Mouse (Mus musculus) kidney, adult 9 months (tissue): ENCODE measurements around the gene Ptprd.
A peak's percentile ranks its signal among the peaks of the same experiment; 100 is the strongest.
"Not testable (repeated sequence)": the region's sequence is repeated elsewhere in the genome, so short reads cannot be mapped to it uniquely, and the experiment has no call there.

Experiments used
- DNase-seq: peaks from one replicate; pipeline ENCODE4 v3.0.0; 2022

The Ptprd gene

DNA sequence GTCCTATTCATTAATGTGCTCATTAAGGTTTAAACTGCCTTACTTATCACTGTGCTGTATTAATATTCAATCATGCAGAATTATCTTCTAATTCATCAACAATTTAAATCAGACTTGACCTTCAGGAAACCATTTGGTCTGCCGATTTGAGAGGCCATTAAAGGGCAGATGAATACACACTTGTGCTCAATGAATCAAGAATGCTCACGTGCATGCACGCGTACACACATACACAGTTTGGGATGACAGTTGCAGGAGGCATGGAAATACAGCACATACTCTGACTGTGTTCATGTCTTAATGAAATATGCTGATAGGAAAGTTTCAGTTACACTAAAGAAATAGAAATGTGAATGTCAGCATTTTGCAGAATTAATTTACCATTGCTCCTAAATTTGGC is 2066.8 kb downstream of the Ptprd start:
- no peak for DNase-seq

DNA sequence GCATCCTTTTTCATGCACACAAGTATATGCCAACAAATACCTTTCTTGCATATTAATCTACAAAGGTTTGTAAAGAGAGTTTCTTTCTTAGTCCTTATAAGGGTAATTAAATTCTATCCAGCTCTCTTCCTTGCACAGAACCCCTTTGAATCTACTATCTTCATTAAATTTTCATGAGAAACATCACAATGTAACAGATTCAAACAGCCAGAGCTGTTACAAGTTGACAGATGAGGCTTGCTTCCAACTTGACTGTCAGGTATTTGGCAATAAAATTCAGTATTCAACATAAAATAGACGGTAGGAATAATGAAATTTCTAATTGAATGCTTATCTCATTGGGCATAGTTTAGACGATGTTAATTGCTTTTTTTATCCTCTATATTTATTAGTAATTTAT is 2067.4 kb downstream of the Ptprd start:
- no peak for DNase-seq

GRCm38 (mm10) chr4:76137901-76138300 is 2073.9 kb downstream of the Ptprd start:
- DNase-seq: no peak

DNA sequence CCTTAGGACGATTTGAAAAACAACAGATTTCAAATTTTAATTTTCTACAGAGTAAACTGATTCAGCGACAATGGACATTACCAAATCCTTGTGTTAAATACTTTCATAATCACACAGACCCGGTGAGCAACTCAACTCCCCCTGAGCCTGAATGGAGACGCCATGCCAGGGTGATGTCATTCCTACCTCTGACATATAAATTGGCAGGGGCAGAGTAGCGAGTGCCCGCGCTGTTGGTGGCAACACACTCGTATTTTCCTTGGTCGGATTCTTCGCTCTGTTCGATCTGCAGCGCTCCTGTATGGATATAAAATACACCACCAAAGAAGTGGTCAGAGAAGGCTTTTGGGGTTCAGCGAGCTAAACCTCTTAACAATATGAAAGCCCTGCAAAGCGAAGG is 2075.1 kb downstream of the Ptprd start:
- DNase-seq: no peak

DNA sequence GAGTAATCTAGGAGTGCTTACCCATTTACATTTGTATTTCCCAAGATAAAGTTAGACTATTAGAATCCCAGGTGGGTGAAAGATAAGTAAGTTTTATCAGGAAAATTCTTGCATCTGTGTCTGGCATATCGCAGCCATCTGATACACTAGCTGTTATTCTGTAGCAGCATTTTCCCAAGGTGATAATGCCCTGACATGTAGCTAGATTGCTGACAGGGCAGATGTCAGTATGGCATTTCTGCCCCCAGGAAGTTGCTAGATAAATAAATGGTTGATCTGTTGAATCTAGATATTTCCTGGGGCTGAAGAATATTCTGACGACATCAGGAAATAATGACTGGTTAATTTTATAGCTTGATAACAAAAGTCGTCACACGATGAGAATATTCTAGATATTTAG is 2119.9 kb downstream of the Ptprd start:
- DNase-seq: no peak

GRCm38 (mm10) chr4:76089866-76090265 is 2121.9 kb downstream of the Ptprd start:
- DNase-seq: peak; percentile 14

GRCm38 (mm10) chr4:76076051-76076450 is 2135.7 kb downstream of the Ptprd start:
- DNase-seq: no peak

DNA sequence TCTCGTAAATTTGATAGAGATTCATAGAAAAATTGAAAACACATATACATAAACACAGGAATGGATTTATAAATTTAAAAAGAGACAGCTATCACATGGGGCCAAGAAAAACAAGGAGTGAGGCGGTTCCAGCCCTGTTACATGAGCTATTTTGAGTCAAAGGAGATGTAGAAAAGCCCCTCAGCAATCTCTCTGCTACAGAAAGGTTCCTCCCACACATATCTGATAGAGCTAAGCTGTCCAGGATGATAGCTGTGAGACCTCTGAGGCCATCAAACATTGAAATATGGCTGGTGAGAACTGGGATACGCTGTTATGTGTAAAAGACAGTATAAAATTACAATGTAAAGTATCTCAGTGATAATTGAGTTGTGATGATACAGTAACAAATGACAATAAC is 2138.5 kb downstream of the Ptprd start:
- no peak for DNase-seq

DNA sequence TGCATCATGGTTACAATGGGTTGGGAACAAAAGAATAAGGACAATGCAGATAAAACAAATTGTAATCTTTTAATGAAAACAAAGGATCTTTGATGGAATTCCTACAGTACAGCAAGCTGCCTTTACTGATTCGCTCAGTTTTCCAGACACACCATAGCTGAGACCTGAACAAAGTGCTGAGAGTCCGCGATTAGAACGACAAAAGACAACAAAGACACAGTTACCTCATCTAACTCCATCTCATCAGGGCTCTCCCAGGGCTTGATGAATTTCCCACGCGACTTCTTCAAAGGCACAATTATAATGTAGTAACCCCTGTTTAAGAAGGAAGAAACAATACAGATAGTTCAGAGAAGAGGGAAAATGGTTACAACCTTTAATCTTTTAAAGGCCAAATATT is 2140.0 kb downstream of the Ptprd start:
- DNase-seq: no peak

GRCm38 (mm10) chr4:76056836-76057235 is 2154.9 kb downstream of the Ptprd start:
- no peak for DNase-seq

- no peak for DNase-seq
Measured at GRCm38 (mm10) chr4:76045650-76046049, 2166.1 kb downstream of the Ptprd start.

DNA sequence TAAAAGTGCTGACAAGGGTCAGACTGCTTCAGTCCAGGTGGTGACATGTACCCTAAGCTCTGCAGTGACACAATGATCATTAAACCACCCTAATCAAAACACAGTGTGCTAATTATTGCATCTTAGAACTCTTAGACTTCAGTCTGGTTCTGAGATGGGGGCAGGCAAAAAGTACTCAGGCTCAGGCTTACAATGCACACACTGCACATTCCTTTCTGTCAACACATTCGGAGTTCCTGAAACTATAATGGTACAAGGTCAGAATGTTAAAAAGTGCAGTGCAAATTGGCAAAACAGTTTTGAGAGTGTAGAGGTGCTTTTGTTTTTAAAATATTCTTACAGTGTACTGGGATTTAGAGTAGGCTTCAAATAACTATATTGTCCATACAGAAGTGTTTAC is 2167.0 kb downstream of the Ptprd start:
- DNase-seq: peak; percentile 7

GRCm38 (mm10) chr4:76037178-76037577 is 2174.6 kb downstream of the Ptprd start:
- DNase-seq: not testable (repeated sequence)

GRCm38 (mm10) chr4:76025571-76026325 is 2186.0 kb downstream of the Ptprd start:
- no peak for DNase-seq

- DNase-seq: no peak
Measured at GRCm38 (mm10) chr4:76024502-76024821, 2187.3 kb downstream of the Ptprd start.

- DNase-seq: no peak
Measured at GRCm38 (mm10) chr4:76023756-76024501, 2187.8 kb downstream of the Ptprd start.

DNA sequence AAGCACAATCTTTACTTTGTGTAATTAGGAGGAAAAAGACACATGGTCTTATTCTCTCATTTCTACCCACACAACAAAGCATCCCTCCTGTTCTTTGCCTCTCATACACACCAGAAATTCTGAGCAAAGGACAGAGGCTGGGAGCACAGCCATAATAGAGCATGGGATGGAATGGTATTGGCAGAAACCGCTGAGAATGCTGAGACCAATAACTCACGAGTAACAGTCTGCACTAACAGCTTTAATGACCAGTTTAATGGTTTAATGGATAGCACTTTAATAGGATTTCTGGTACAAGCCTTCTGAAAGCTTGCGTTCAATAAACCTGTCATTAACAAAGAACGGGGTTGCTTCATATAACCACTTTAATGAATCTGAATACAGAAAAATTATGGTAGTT is 2190.1 kb downstream of the Ptprd start:
- no peak for DNase-seq

- no peak for DNase-seq
Measured at GRCm38 (mm10) chr4:76015026-76015425, 2196.7 kb downstream of the Ptprd start.

- DNase-seq: no peak
Measured at GRCm38 (mm10) chr4:76014151-76014840, 2197.5 kb downstream of the Ptprd start.

DNA sequence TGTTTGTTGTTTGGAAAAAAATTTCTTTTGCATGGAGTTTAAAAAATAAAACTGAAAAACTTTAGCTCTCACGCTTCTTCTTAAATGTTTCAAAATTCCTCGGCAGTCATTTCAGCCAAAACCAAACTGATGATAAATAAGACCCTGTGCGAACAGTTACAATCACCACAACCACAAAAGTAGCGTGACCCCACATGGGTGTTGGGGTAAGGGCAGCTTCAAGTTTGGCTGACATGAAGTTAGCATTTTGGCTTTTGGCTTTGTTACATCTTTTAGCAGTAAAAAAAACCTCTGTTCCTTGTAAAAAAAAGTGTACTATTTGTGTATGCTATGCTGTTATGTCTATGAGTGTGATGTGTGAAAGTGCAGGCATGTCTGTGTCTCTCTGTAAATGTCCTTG is 2203.2 kb downstream of the Ptprd start:
- no peak for DNase-seq

DNA sequence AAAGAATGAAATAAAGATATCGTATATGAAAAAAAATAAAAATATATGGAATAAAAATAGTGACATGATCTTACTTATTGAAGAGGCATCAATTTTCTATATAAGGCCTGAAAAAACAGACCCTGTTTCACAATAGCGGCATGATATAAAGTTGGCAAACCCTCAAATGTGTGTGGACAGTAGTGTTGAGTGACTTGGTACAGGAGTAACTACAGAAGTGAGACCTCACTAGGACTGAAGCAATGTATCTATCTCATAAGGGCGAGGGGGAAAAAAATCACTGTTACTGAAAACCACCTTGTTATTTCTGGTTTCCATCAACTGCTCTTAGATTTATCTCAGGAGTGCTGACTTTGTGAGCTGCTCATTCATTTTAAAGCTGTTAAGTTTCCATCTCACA is 2204.5 kb downstream of the Ptprd start:
- DNase-seq: no peak

GRCm38 (mm10) chr4:76006717-76007116 is 2205.0 kb downstream of the Ptprd start:
- no peak for DNase-seq

- no peak for DNase-seq
Measured at GRCm38 (mm10) chr4:76004161-76004560, 2207.6 kb downstream of the Ptprd start.

DNA sequence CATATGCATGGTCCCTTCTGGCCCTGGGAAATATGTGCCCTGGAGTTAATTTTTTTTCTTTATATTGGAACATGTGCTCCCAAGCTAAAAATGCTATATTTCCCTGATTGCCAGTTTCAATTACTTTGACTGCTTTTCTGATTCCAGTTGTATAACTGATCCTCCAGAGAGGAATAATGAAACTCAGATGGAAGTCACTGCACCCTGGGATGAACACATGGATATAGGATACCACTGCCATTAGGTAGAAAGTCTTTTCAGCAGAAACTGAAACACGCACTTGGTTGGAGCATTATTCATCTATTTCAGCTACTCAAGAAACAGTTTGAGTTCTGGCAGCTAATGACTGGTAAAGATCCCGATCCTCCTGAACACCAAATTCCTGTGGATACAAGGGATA is 2211.5 kb downstream of the Ptprd start:
- no peak for DNase-seq
